Mouse (Mus musculus) megakaryocyte, embryonic 14.5 days (primary cell): ENCODE measurements around the gene Gm42417.

Experiments
- FLI1 ChIP-seq: IDR thresholded peaks from 2 replicates; pipeline ENCODE4 v1.6.1; 2012; ENCODE audit warnings: low read length, inconsistent platforms, mixed read lengths
- GATA1 ChIP-seq: IDR thresholded peaks from 3 replicates; pipeline ENCODE4 v1.6.1; 2012; ENCODE audit warnings: mixed read lengths, low read length, inconsistent platforms, borderline replicate concordance

- TF ChIP-seq GATA1 (no peak), FLI1 (no peak)
These were observed 13.5 kb downstream of the Gm42417 start for GRCm38 (mm10) chr1:36525774-36526173.
